Mouse (Mus musculus): Measurements from ENCODE around the gene Bcl9.

- TF ChIP-seq CTCF (IDR thresholded peaks at IDR 0.05; ENCODE audit: extremely low read depth, insufficient read depth, insufficient read length, insufficient replicate concordance) (no peak), POLR2A (IDR thresholded peaks at IDR 0.05; ENCODE audit: low read depth, low read length) (no peak)
These were observed 34.5 kb upstream of the Bcl9 start for GRCm38 (mm10) chr3:97332172-97332571.

Data from spleen, adult 2 months (tissue).